Mouse (Mus musculus): Measurements from ENCODE around the gene Zfp2.
A peak's percentile ranks its signal among the peaks of the same experiment; 100 is the strongest.

Gene Zfp2

DNA sequence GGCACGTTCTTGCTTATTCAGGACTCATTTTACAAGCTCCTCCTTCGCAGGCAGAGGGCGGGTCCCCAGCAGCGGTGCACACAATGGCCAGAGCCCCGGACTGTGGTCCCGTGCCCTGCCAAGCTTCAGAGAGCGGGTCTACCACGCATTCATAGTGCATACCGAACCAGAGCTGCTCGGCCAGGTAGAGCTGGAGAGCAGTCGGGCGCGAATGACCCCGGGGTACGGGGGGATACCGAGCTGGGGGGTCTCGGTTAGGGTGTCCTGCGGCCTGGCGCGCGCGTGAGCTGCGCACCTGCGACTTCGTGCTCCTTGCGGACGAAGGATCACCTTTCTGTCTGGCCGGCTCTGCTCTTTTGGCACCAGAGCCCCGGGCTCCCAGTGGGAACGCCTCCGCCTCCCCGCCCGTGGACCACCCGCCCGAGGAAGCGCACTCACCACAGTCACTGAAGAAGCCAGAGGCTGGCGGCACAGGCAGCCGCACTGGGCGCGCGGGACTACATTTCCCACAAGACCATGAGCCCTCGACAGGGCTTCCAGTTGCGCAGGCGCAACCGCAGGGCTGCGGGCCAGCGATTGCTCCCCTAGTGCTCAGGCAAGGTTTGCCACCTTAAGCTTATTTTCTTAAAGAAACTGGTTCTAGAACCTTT, at the start of gene Zfp2:
Zfp2 (minus strand) TSS at position 495 of the 650 bp plus-strand sequence.
- peak; percentile 85 for DNase-seq (ENCODE audit: low spot score)

- no peak for DNase-seq (ENCODE audit: low spot score)
Measured at GRCm38 (mm10) chr11:50964886-50965285, 48.9 kb upstream of the Zfp2 start.

- DNase-seq (ENCODE audit: low spot score), result no peak
Measured at GRCm38 (mm10) chr11:50953665-50954064, 37.7 kb upstream of the Zfp2 start, which contains the start of gene Prop1. Prop1 (minus strand) TSS chr11:50953765.

- DNase-seq (ENCODE audit: low spot score), result peak; percentile 51
Measured at GRCm38 (mm10) chr11:50952290-50952689, 36.3 kb upstream of the Zfp2 start.

DNA sequence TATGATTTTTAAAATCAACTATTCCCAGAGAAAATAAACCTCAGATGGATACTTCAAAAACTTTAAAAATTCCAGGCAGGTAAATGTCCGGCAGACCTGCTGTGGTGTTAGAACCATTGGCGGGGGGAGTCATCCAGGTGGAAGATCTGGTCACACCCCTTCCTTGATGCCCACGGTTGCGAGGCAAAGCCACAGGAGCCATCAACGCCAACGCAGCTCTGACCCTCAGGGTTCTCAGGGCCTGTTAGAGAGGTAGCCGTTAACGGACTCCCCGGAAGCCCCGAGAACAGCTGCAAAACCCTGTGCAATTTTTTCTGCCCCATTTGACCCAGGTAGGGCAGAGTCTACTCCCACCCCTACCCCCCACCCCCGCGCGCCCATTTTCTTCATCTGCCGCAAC, 27.5 kb upstream of the Zfp2 start, which contains the start of gene 4933414I15Rik:
4933414I15Rik (minus strand) TSS at position 260 of the 400 bp plus-strand sequence.
- DNase-seq (ENCODE audit: low spot score), result no peak

- no peak for DNase-seq (ENCODE audit: low spot score)
Measured at GRCm38 (mm10) chr11:50942386-50942785, 26.4 kb upstream of the Zfp2 start.

GRCm38 (mm10) chr11:50939621-50940366, 23.8 kb upstream of the Zfp2 start:
- DNase-seq (ENCODE audit: low spot score), result no peak

DNA sequence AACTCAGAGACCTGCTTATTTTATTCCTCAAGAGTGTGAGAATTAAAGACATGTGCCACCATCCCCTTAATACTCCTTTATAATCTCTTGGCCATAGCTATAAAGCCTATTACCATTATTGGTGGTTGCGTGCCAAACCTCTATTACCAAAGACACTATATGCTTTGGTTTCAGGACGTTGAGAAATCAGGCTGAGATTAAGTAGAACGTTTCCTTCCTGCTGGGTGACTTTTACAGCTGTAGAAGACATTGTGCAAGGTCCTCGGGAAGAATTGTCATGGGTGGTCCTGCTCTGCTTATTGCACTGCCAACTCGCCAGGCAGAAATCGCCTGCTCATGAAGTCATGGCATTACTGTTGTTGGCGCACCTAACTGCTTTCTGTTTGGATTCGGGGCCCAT, 22.5 kb upstream of the Zfp2 start:
- DNase-seq (ENCODE audit: low spot score), result no peak

DNA sequence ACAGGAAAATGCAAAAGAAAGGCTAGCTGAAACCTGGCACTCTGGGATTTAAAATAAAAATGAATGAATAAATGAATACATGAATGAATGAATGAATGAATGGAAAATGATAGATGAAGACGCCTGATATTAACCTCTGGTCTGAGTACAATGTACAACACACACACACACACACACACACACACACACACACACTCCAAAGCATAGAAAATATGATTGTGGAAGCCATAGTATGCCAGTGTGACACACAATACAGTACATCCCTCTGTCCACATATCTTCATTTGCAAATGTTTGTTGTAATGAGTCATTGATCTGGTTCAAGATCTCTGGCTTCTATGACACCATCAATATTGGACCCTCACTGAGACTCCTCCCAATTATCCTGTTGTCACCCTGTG, 16.1 kb upstream of the Zfp2 start:
- DNase-seq (ENCODE audit: low spot score), result no peak

GRCm38 (mm10) chr11:50931451-50931866, 15.5 kb upstream of the Zfp2 start, which contains the start of gene Zfp354b:
Zfp354b (minus strand) TSS chr11:50931633.
- DNase-seq (ENCODE audit: low spot score), result peak; percentile 88

DNA sequence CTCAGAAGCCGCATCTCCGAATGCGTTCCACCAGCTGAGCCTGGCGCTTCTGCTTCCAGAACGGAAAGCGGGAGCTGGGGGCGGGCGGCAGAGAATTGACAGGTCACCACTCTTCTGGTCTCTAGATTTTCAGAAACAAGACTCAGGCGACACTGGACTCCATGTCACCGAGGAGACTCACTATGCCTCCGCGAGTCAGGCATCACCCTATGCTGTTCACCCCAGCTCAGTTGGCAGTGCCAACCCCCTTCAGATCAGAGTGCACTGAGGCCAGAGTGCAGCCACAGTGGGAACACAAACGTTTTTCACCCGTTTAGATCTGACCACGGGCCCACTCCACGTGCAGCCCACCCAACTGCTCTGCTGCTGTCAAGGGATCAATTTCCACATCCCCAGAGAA, 15.1 kb upstream of the Zfp2 start:
- no peak for DNase-seq (ENCODE audit: low spot score)

GRCm38 (mm10) chr11:50930469-50931014, 14.6 kb upstream of the Zfp2 start:
- no peak for DNase-seq (ENCODE audit: low spot score)

GRCm38 (mm10) chr11:50914461-50914860, 1.5 kb downstream of the Zfp2 start:
- no peak for DNase-seq (ENCODE audit: low spot score)

DNA sequence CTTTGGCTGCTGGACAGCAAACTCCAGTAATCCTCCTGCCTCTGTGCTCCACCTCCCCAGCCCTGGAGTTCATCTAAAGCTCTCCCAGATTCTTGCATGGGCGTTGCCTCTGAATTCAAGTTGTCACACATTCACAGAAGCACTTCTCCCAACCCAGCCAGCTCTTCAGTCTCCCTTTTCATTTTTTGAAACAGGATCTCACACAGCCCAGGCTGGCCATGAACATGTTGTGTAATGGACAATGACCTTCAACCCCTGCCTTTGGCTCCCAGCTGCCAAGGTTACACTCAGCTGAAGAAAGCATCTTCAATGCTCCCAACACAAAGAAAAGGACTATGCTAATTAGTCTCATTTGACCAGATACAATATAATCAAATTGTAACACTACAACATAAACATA, 2.7 kb downstream of the Zfp2 start:
- no peak for DNase-seq (ENCODE audit: low spot score)

DNA sequence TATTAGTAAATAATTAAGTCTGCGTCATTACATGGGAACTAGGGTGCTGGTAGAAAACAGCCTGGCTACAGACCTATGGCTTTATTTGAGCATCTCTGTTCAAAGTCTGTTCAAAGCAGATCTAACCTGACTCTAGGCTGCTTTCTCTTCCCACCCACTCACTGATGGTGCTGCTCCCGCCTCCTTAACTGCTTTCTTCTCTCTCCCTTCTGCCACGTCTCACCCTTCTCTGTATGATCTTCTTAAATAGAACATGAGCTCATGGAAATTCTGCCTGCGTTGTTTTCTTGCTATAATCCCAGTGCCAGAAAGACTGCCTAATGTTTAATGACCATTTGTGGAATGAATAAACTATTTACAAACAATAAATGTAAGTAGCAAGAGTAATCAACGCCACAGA, 7.8 kb downstream of the Zfp2 start:
- DNase-seq (ENCODE audit: low spot score), result no peak

DNA sequence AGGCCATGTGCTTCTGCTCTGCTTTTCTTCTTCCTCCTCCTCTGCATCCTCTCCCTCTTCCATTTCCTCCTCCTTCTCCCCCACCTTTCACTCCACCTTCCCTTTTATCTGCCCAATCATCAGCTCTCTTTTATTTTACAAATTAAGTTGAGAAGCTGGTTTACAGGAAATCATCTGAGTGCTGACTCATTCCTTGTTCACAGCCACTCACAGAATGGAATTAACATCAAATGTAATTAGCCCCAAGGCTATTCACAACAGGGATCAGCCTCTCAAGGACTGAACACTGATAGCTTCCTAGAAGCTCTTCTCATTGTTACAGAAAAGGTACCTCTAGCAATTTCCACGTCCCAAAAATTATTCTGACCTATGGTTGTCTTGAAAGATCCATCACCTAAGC, 18.6 kb downstream of the Zfp2 start:
- DNase-seq (ENCODE audit: low spot score), result no peak

DNA sequence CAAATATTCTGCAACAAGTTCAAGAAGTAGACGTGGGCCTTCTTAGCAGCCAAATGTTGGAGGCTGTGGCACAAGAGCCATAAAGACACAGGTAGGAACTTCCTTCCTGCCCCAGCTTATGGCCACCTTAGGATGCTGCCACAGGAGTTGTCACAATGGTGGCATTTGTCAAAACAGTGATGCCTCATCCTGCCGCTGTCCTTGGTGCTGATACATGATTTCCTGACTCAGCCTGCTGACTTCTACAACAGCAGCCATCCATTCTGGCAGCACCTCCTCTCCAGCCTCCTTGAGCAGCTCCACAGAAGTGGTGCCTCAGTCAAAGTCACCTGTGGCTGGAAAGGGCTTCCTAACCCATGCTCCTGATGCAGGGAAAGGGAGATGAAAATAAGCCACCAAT, 23.5 kb downstream of the Zfp2 start:
- DNase-seq (ENCODE audit: low spot score), result no peak

DNA sequence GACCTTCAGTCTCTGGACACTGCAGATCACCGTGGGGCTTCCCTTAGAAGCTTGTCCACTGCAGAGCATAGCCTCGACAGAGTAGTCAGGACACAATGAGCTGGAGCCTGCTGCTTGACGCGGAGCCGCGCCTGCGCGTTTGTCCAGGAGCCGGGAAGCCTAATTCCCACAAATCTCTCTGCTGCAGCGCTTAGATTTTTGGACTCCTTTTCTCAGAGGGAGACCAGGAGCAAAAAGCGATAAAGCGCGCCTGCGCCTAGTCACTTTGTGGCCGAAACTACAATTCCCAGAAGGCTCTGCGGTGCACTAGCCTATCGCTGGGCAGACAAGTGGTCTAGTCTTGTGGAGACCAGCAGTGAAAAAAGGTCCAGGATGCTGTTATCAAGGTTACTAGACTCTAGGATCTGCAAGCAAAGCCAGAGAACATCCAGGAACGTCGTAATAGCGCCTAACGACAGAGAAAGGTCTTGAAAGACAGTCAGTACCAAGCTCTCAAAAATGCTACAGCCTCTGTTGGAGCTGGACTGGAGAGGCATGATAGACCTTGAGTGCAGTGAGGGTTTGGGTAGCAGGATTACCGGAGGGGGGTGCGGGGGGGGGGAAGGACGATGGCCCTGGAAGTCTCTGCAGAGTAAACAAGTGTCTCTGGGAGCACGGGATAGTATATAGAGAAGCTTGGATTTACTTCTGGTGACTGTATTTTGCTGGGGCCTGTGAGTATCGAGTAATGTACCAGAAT, 28.4 kb downstream of the Zfp2 start, which contains the start of gene Zfp454:
Zfp454 (minus strand) TSS at position 262 of the 739 bp plus-strand sequence.
- peak; percentile 93 for DNase-seq (ENCODE audit: low spot score)

- DNase-seq (ENCODE audit: low spot score), result no peak
Measured at GRCm38 (mm10) chr11:50886933-50887293, 29.1 kb downstream of the Zfp2 start.

DNA sequence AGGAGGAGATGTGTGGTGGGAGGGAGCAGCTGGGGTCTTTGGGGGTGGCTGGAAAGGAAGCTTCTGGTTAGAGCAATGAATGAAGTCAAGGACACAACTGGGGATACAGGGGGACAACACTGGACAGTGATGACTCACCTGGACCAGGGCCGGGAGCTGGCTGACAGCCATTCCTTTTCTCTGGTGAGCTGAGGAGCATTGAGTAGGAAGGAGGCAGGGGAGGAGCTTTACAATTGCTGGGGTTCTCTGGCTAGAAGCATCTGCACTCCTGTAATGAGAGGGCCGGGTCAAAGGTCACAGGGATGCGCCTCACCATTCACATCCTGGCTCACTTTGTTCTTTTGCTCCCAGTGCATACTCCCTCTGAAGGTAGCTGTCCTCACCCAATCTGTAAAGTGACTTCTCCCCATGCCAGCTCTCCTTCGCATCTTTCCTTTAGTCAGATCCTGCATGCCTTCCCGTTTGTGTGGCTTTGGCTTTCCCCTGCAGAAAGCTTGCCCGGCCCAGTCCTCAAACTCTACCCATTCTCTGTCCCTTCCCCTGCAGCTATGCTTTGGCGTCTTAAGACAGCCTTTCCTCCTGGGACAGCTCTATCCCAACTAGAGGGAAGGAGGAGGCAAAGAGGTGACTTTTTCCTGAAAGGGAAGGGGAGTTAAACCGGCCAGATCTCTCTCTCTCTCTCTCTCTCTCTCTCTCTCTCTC, 29.6 kb downstream of the Zfp2 start:
- no peak for DNase-seq (ENCODE audit: low spot score)

GRCm38 (mm10) chr11:50883756-50884155, 32.2 kb downstream of the Zfp2 start:
- DNase-seq (ENCODE audit: low spot score), result no peak

- DNase-seq (ENCODE audit: low spot score), result no peak
Measured at GRCm38 (mm10) chr11:50878641-50879040, 37.3 kb downstream of the Zfp2 start.
